In the genomic region with DNA sequence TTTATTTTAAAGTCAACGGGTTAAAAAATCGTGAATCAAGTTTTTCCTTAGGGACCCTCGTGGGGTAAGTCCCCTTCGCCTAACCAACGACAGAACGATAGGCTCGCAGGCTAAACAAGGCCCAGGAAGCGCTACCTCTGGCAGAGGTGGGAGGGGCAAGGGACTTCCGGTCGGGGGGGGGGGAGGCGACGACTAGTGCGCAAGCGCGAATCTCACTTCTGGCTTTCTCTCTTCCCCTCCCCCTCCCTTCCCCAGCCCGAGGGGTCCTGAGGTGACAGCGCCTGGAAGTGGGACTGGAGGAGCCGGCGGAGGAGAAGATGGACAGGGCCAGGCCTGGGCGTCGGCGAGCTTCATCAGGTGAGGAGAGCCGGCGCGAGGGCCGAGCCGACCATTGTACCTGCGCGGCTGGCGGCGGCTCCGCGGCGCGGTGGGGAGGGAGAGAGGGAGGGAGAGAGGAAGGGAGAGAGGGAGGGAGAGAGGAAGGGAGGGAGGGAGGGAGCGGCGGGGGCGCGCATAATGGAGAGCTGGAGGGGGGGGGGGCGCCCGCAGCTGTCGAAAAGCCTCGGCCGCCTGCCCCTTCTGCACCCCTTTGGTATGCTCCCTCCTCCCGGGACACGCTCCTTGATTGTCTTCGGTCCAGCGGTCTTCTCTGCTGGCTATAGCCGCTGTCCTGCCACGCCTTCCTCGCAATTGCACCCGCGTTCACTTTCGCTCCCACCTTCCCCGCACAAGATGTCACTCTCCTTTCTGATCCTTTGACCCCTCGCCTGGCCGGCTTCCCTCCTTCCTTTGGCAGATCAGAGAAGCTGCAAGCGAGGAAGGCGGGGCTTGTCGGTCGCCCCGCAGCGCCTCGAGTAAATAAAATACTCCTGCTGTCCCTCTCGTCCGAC, we compare ENCODE assay signal across 8 mouse cellular contexts. TPM values are rescaled to one million over a fixed set of nuclear protein-coding genes. Genes with fewer than 3 reads are reported as not detected.
DNase-seq lines count a peak whose midpoint lies in the region; ATAC-seq and TF ChIP-seq lines count a peak whose summit lies in the region.

No protein-coding gene starts in this region.

- DNase-seq in ES-CJ7 (ENCODE audit: low read depth, low spot score), result peak; percentile 91
- peak; percentile 89 to 92 for DNase-seq in heart, postnatal 10 days
- peak; percentile 86 to 92 for DNase-seq in kidney, postnatal 4 days
- DNase-seq in stomach, postnatal 0 days (ENCODE audit: low spot score), result peak; percentile 92

- intact Hi-C loops in heart, postnatal 10 days (cut with DNase I), result loop anchor here (2.0 to 5.0 kb wide), 2 partner anchors 42 to 109 kb away; a partner anchor contains a TSS

- peak overlapping the region; percentile 81 for H3K4me3 ChIP-seq in forebrain, embryonic 13.5 days
- H3K4me3 ChIP-seq in liver, embryonic 15.5 days (replicated peaks), result peak overlapping the region; percentile 94
- peak overlapping the region; percentile 78 for H3K4me3 ChIP-seq in neural tube, embryonic 12.5 days
- peak overlapping the region; percentile 54 for H3K4me3 ChIP-seq in stomach, postnatal 0 days (ENCODE audit: low read depth, low read length)

- ATAC-seq in cerebellum, adult (ENCODE audit: insufficient number of reproducible peaks, low FRiP score, low TSS enrichment), result peak; percentile 85
- peak; percentile 94 for ATAC-seq in forebrain, embryonic 13.5 days
- peak; percentile 51 for ATAC-seq in liver, embryonic 15.5 days (ENCODE audit: insufficient read depth)
- peak; percentile 93 for ATAC-seq in neural tube, embryonic 12.5 days (ENCODE audit: low FRiP score, low read depth)
- ATAC-seq in stomach, postnatal 0 days (ENCODE audit: low FRiP score, low TSS enrichment), result peak; percentile 91

- H3K27ac ChIP-seq in forebrain, embryonic 13.5 days, result peak overlapping the region; percentile 96
- peak overlapping the region; percentile 99 for H3K27ac ChIP-seq in liver, embryonic 15.5 days (replicated peaks)
- peak overlapping the region; percentile 94 for H3K27ac ChIP-seq in neural tube, embryonic 12.5 days
- H3K27ac ChIP-seq in stomach, postnatal 0 days (replicated peaks), result peak overlapping the region; percentile 91

- H3K4me2 ChIP-seq in forebrain, embryonic 13.5 days, result peak overlapping the region; percentile 68
- peak overlapping the region; percentile 68 for H3K4me2 ChIP-seq in liver, embryonic 15.5 days
- H3K4me2 ChIP-seq in neural tube, embryonic 12.5 days (replicated peaks), result peak overlapping the region; percentile 55
- peak overlapping the region; percentile 55 for H3K4me2 ChIP-seq in stomach, postnatal 0 days (replicated peaks; ENCODE audit: low read depth)

- no peaks in the 10 kb centered on the region for H3K9me3 ChIP-seq in forebrain, embryonic 13.5 days (replicated peaks)
- no peaks in the 10 kb centered on the region for H3K9me3 ChIP-seq in liver, embryonic 15.5 days (replicated peaks)
- H3K9me3 ChIP-seq in neural tube, embryonic 12.5 days, result no peaks in the 10 kb centered on the region
- H3K9me3 ChIP-seq in stomach, postnatal 0 days (ENCODE audit: control insufficient read depth, low read length), result no peaks in the 10 kb centered on the region

- under 1% methylated on average over 35 of the region's 66 CpGs for WGBS in forebrain, embryonic 13.5 days
- WGBS in liver, embryonic 15.5 days (ENCODE audit: insufficient replicate concordance), result under 1% methylated on average over 55 of the region's 66 CpGs
- under 1% methylated on average over 54 of the region's 66 CpGs for WGBS in neural tube, embryonic 12.5 days
- under 1% methylated on average over 39 of the region's 66 CpGs for whole genome bisulfite sequencing in stomach, postnatal 0 days

- peak overlapping the region; percentile 83 for H3K9ac ChIP-seq in forebrain, embryonic 13.5 days
- peak overlapping the region; percentile 95 for H3K9ac ChIP-seq in liver, embryonic 15.5 days
- H3K9ac ChIP-seq in neural tube, embryonic 12.5 days, result peak overlapping the region; percentile 79
- H3K9ac ChIP-seq in stomach, postnatal 0 days (ENCODE audit: low read length), result peak overlapping the region; percentile 61

- TF ChIP-seq CTCF in stomach, postnatal 0 days (IDR thresholded peaks at IDR 0.05; ENCODE audit: low read depth), result no peak

- no peaks in the 10 kb centered on the region for H3K27me3 ChIP-seq in forebrain, embryonic 13.5 days
- no peaks in the 10 kb centered on the region for H3K27me3 ChIP-seq in liver, embryonic 15.5 days
- H3K27me3 ChIP-seq in neural tube, embryonic 12.5 days (replicated peaks), result no peaks in the 10 kb centered on the region
- no peaks in the 10 kb centered on the region for H3K27me3 ChIP-seq in stomach, postnatal 0 days (ENCODE audit: control insufficient read depth, insufficient read depth, low read length)

- H3K4me1 ChIP-seq in forebrain, embryonic 13.5 days, result peaks cover 18% of the 10 kb centered on the region
- peaks cover 52% of the 10 kb centered on the region for H3K4me1 ChIP-seq in liver, embryonic 15.5 days (replicated peaks)
- peaks cover 4% of the 10 kb centered on the region; the same call in 1 of the 2 replicates for H3K4me1 ChIP-seq in neural tube, embryonic 12.5 days
- no peaks in the 10 kb centered on the region for H3K4me1 ChIP-seq in stomach, postnatal 0 days (replicated peaks; ENCODE audit: control insufficient read depth, insufficient read depth)

- TF ChIP-seq EP300 in stomach, postnatal 0 days (optimal IDR thresholded peaks at IDR 0.05), result no peak

- peaks cover 6% of the 10 kb centered on the region; the same call in 1 of the 2 replicates for H3K36me3 ChIP-seq in forebrain, embryonic 13.5 days (ENCODE audit: poor library complexity, severe bottlenecking)
- H3K36me3 ChIP-seq in liver, embryonic 15.5 days (replicated peaks), result peaks cover 5% of the 10 kb centered on the region; the same call in 1 of the 2 replicates
- no peaks in the 10 kb centered on the region for H3K36me3 ChIP-seq in neural tube, embryonic 12.5 days
- H3K36me3 ChIP-seq in stomach, postnatal 0 days (ENCODE audit: control insufficient read depth, insufficient read depth, low read length), result no peaks in the 10 kb centered on the region

RNA-seq across cellular contexts. Expression of a gene that starts 27.3 kb away (rescaled TPM):
- 56.1 and 57.6 TPM in 2 replicates for polyA plus RNA-seq in forebrain, embryonic 13.5 days (2015; fragmentation: Nextera tagmentation; extraction: Ambion mirVana)
- 10 to 100 TPM; 19.8 to 21.6 TPM for total RNA-seq in heart, postnatal 10 days (2021)
- polyA plus RNA-seq in liver, embryonic 15.5 days (2015; fragmentation: Nextera tagmentation; extraction: Ambion mirVana), result 16.3 and 18.9 TPM in 2 replicates
- polyA plus RNA-seq in neural tube, embryonic 12.5 days (2016; fragmentation: Nextera tagmentation; extraction: Ambion mirVana), result 44.9 and 51.6 TPM in 2 replicates
- polyA plus RNA-seq in stomach, postnatal 0 days (2015; fragmentation: Nextera tagmentation; extraction: Ambion mirVana), result 11.0 and 12.6 TPM in 2 replicates

RNA-seq across cellular contexts. Expression of a gene that starts 37.8 kb away (rescaled TPM):
- polyA plus RNA-seq in forebrain, embryonic 13.5 days (2015; fragmentation: Nextera tagmentation; extraction: Ambion mirVana), result 25.8 and 26.3 TPM in 2 replicates
- total RNA-seq in heart, postnatal 10 days (2021), result 10 to 100 TPM; 11.7 to 12.5 TPM
- 12.7 and 12.9 TPM in 2 replicates for polyA plus RNA-seq in liver, embryonic 15.5 days (2015; fragmentation: Nextera tagmentation; extraction: Ambion mirVana)
- 24.4 and 28.6 TPM in 2 replicates for polyA plus RNA-seq in neural tube, embryonic 12.5 days (2016; fragmentation: Nextera tagmentation; extraction: Ambion mirVana)
- polyA plus RNA-seq in stomach, postnatal 0 days (2015; fragmentation: Nextera tagmentation; extraction: Ambion mirVana), result 16.2 and 17.6 TPM in 2 replicates

RNA-seq across cellular contexts. Expression of a gene that starts 45.9 kb away (rescaled TPM):
- polyA plus RNA-seq in forebrain, embryonic 13.5 days (2015; fragmentation: Nextera tagmentation; extraction: Ambion mirVana), result 289 and 296 TPM in 2 replicates
- 10 to 100 TPM; 63.5 to 65.0 TPM for total RNA-seq in heart, postnatal 10 days (2021)
- 85.2 and 93.7 TPM in 2 replicates for polyA plus RNA-seq in liver, embryonic 15.5 days (2015; fragmentation: Nextera tagmentation; extraction: Ambion mirVana)
- 264 and 270 TPM in 2 replicates for polyA plus RNA-seq in neural tube, embryonic 12.5 days (2016; fragmentation: Nextera tagmentation; extraction: Ambion mirVana)
- polyA plus RNA-seq in stomach, postnatal 0 days (2015; fragmentation: Nextera tagmentation; extraction: Ambion mirVana), result 122 and 128 TPM in 2 replicates

Comparison
In these comparisons a context has a peak if more than half of its experiments do, and no peak if none do; other contexts are left out.
1. Peak in every context shown above with its lines: DNase-seq, ATAC-seq, H3K4me3 ChIP-seq and H3K27ac ChIP-seq.